Mouse (Mus musculus) forebrain, embryonic 13.5 days (tissue): Measurements from ENCODE around the gene Ptprj. TPM values are rescaled to one million over a fixed set of nuclear protein-coding genes. Genes with fewer than 3 reads are reported as not detected.

Source experiments
- ATAC-seq: fragments of 200-750 bp; cut with Nextera tagmentation; 2 replicates; pipeline ENCODE4 v1.8.0; 2017
- H3K27ac ChIP-seq: fragments of 300-500 bp; sonication (generic); 2 replicates; pipeline ENCODE4 v1.5.1; 2015; ENCODE audit warnings: inconsistent platforms, mild to moderate bottlenecking, moderate library complexity
- H3K27me3 ChIP-seq: fragments of 300-500 bp; sonication (generic); 2 replicates; pipeline ENCODE4 v1.6.1; 2015; ENCODE audit warnings: mild to moderate bottlenecking, inconsistent platforms
- H3K36me3 ChIP-seq: fragments of 300-500 bp; sonication (generic); 2 replicates; pipeline ENCODE4 v1.6.1; 2015; ENCODE audit warnings: mild to moderate bottlenecking, inconsistent platforms; ENCODE audit not compliant: poor library complexity, severe bottlenecking
- H3K4me1 ChIP-seq: fragments of 300-500 bp; sonication (generic); 2 replicates; pipeline ENCODE4 v1.6.1; 2015; ENCODE audit warnings: inconsistent platforms
- H3K4me2 ChIP-seq: fragments of 300-500 bp; sonication (generic); 2 replicates; pipeline ENCODE4 v1.6.1; 2015; ENCODE audit warnings: inconsistent platforms, mild to moderate bottlenecking, moderate library complexity
- H3K4me3 ChIP-seq: fragments of 300-500 bp; sonication (generic); 2 replicates; pipeline ENCODE4 v1.5.1; 2015; ENCODE audit warnings: mild to moderate bottlenecking, inconsistent platforms
- H3K9ac ChIP-seq: fragments of 300-500 bp; sonication (generic); 2 replicates; pipeline ENCODE4 v1.6.1; 2015; ENCODE audit warnings: mild to moderate bottlenecking, inconsistent platforms
- H3K9me3 ChIP-seq: fragments of 300-500 bp; sonication (generic); replicated peaks from 2 replicates; pipeline ENCODE4 v1.6.1; 2016; ENCODE audit warnings: inconsistent platforms
- whole genome bisulfite sequencing: fragments of 180-500 bp; shearing (Covaris S2); methylation state at CpG from one replicate; pipeline ENCODE4 v1.1.7; 2015; 5-methylcytosine and 5-hydroxymethylcytosine counted together
- polyA plus RNA-seq: library from polyadenylated mRNA; unstranded; fragments of >200 nt; fragmentation: Nextera tagmentation; extraction: Ambion mirVana; gene quantifications from 2 replicates; pipeline ENCODE4 v1.2.1, GENCODE M21; 2015

The Ptprj gene
- polyA plus RNA-seq, 1 experiment from 2014 or later = 2.1 TPM

- Histone ChIP-seq H3K9me3 (no peaks in the 10 kb centered on the region), H3K27me3 (no peaks in the 10 kb centered on the region), H3K27ac (no peak overlapping the region), H3K9ac (no peak overlapping the region), H3K4me3 (no peak overlapping the region), H3K4me2 (no peak overlapping the region), H3K36me3 (no peaks in the 10 kb centered on the region), H3K4me1 (no peaks in the 10 kb centered on the region)
- no peak for ATAC-seq
- WGBS = 91% methylated on average over 4 of the region's 4 CpGs
These were observed 26.6 kb downstream of the Ptprj start for GRCm38 (mm10) chr2:90553861-90554260.

GRCm38 (mm10) chr2:90550656-90551055 is 29.8 kb downstream of the Ptprj start:
- Histone ChIP-seq H3K4me1 (peaks cover 4% of the 10 kb centered on the region; the same call in 1 of the 2 replicates), H3K4me2 (no peak overlapping the region), H3K27me3 (no peaks in the 10 kb centered on the region), H3K4me3 (no peak overlapping the region), H3K9me3 (no peaks in the 10 kb centered on the region), H3K36me3 (no peaks in the 10 kb centered on the region), H3K27ac (no peak overlapping the region), H3K9ac (no peak overlapping the region)
- 89% methylated on average over 6 of the region's 6 CpGs for WGBS
- no peak for ATAC-seq

- no peaks in the 10 kb centered on the region for H3K9me3 ChIP-seq
- no peaks in the 10 kb centered on the region for H3K27me3 ChIP-seq
- H3K4me2 ChIP-seq = no peak overlapping the region
- no peak overlapping the region for H3K4me3 ChIP-seq
- H3K4me1 ChIP-seq = peaks cover 15% of the 10 kb centered on the region
- WGBS = 82% methylated on average over 5 of the region's 5 CpGs
- H3K27ac ChIP-seq = no peak overlapping the region
- no peak overlapping the region for H3K9ac ChIP-seq
- no peaks in the 10 kb centered on the region for H3K36me3 ChIP-seq
- ATAC-seq = no peak
These were observed 31.9 kb downstream of the Ptprj start for GRCm38 (mm10) chr2:90548541-90548940.

- Histone ChIP-seq H3K4me1 (peaks cover 15% of the 10 kb centered on the region), H3K27me3 (no peaks in the 10 kb centered on the region), H3K9me3 (no peaks in the 10 kb centered on the region), H3K27ac (no peak overlapping the region), H3K9ac (no peak overlapping the region), H3K4me3 (no peak overlapping the region), H3K4me2 (no peak overlapping the region), H3K36me3 (no peaks in the 10 kb centered on the region)
- ATAC-seq = no peak
- WGBS = 92% methylated on average over 5 of the region's 5 CpGs
These were observed 33.3 kb downstream of the Ptprj start for GRCm38 (mm10) chr2:90547144-90547609.

- Histone ChIP-seq H3K27me3 (no peaks in the 10 kb centered on the region), H3K4me1 (peaks cover 15% of the 10 kb centered on the region), H3K9ac (no peak overlapping the region), H3K9me3 (no peaks in the 10 kb centered on the region), H3K27ac (no peak overlapping the region), H3K36me3 (no peaks in the 10 kb centered on the region), H3K4me2 (no peak overlapping the region), H3K4me3 (no peak overlapping the region)
- peak; percentile 75 for ATAC-seq
- 27% methylated on average over 5 of the region's 5 CpGs for WGBS
These were observed 35.2 kb downstream of the Ptprj start for GRCm38 (mm10) chr2:90545261-90545660.

GRCm38 (mm10) chr2:90543989-90544388 is 36.5 kb downstream of the Ptprj start:
- 96% methylated on average over 3 of the region's 3 CpGs for WGBS
- no peaks in the 10 kb centered on the region for H3K27me3 ChIP-seq

GRCm38 (mm10) chr2:90543106-90543702 is 37.2 kb downstream of the Ptprj start:
- H3K9me3 ChIP-seq = no peaks in the 10 kb centered on the region
- peaks cover 15% of the 10 kb centered on the region for H3K4me1 ChIP-seq
- H3K9ac ChIP-seq = no peak overlapping the region
- H3K4me3 ChIP-seq = no peak overlapping the region
- no peak overlapping the region for H3K4me2 ChIP-seq
- H3K36me3 ChIP-seq = no peaks in the 10 kb centered on the region
- no peaks in the 10 kb centered on the region for H3K27me3 ChIP-seq
- ATAC-seq = no peak
- no peak overlapping the region for H3K27ac ChIP-seq
- WGBS = 95% methylated on average over 6 of the region's 6 CpGs

More at GRCm38 (mm10) chr2:90543989-90544388, 36.5 kb downstream of the Ptprj start:
- Histone ChIP-seq H3K4me3 (no peak overlapping the region), H3K9ac (no peak overlapping the region), H3K27ac (no peak overlapping the region), H3K4me2 (no peak overlapping the region), H3K4me1 (peaks cover 15% of the 10 kb centered on the region), H3K9me3 (no peaks in the 10 kb centered on the region), H3K36me3 (no peaks in the 10 kb centered on the region)
- no peak for ATAC-seq

- Histone ChIP-seq H3K27me3 (no peaks in the 10 kb centered on the region), H3K4me1 (peaks cover 15% of the 10 kb centered on the region), H3K36me3 (no peaks in the 10 kb centered on the region), H3K4me2 (no peak overlapping the region), H3K9me3 (no peaks in the 10 kb centered on the region), H3K9ac (no peak overlapping the region), H3K27ac (no peak overlapping the region), H3K4me3 (no peak overlapping the region)
- 93% methylated on average over 2 of the region's 2 CpGs for WGBS
- no peak for ATAC-seq
These were observed 37.8 kb downstream of the Ptprj start for GRCm38 (mm10) chr2:90542656-90543055.

GRCm38 (mm10) chr2:90539206-90539605 is 41.2 kb downstream of the Ptprj start:
- no peaks in the 10 kb centered on the region for H3K36me3 ChIP-seq
- H3K9me3 ChIP-seq = no peaks in the 10 kb centered on the region
- no peak for ATAC-seq
- no peak overlapping the region for H3K4me2 ChIP-seq
- H3K4me1 ChIP-seq = peaks cover 12% of the 10 kb centered on the region
- H3K4me3 ChIP-seq = no peak overlapping the region
- H3K27ac ChIP-seq = no peak overlapping the region
- no peaks in the 10 kb centered on the region for H3K27me3 ChIP-seq
- H3K9ac ChIP-seq = no peak overlapping the region
- WGBS = 83% methylated on average over 4 of the region's 4 CpGs

GRCm38 (mm10) chr2:90537244-90537643 is 43.2 kb downstream of the Ptprj start:
- H3K27ac ChIP-seq = no peak overlapping the region
- H3K4me2 ChIP-seq = no peak overlapping the region
- ATAC-seq = no peak
- H3K4me3 ChIP-seq = no peak overlapping the region
- no peaks in the 10 kb centered on the region for H3K36me3 ChIP-seq
- WGBS = 70% methylated on average over 4 of the region's 4 CpGs
- no peaks in the 10 kb centered on the region for H3K9me3 ChIP-seq
- peaks cover 12% of the 10 kb centered on the region for H3K4me1 ChIP-seq
- no peak overlapping the region for H3K9ac ChIP-seq
- H3K27me3 ChIP-seq = no peaks in the 10 kb centered on the region

GRCm38 (mm10) chr2:90536555-90536954 is 43.9 kb downstream of the Ptprj start:
- Histone ChIP-seq H3K9ac (no peak overlapping the region), H3K27ac (no peak overlapping the region), H3K9me3 (no peaks in the 10 kb centered on the region), H3K36me3 (no peaks in the 10 kb centered on the region), H3K4me1 (peaks cover 12% of the 10 kb centered on the region), H3K4me2 (no peak overlapping the region), H3K4me3 (no peak overlapping the region), H3K27me3 (no peaks in the 10 kb centered on the region)
- peak; percentile 23; the same call in 1 of the 2 replicates for ATAC-seq
- 38% methylated on average over 9 of the region's 9 CpGs for WGBS

GRCm38 (mm10) chr2:90534751-90535150 is 45.7 kb downstream of the Ptprj start:
- 92% methylated on average over 6 of the region's 6 CpGs for WGBS
- no peak overlapping the region for H3K27ac ChIP-seq
- no peaks in the 10 kb centered on the region for H3K27me3 ChIP-seq
- H3K4me1 ChIP-seq = peaks cover 12% of the 10 kb centered on the region
- no peaks in the 10 kb centered on the region for H3K9me3 ChIP-seq
- ATAC-seq = no peak
- H3K36me3 ChIP-seq = no peaks in the 10 kb centered on the region
- no peak overlapping the region for H3K9ac ChIP-seq
- no peak overlapping the region for H3K4me3 ChIP-seq
- no peak overlapping the region for H3K4me2 ChIP-seq

- WGBS = 97% methylated on average over 7 of the region's 7 CpGs
- ATAC-seq = no peak
- Histone ChIP-seq H3K4me2 (no peak overlapping the region), H3K36me3 (no peaks in the 10 kb centered on the region), H3K27ac (no peak overlapping the region), H3K9me3 (no peaks in the 10 kb centered on the region), H3K9ac (no peak overlapping the region), H3K4me1 (peaks cover 12% of the 10 kb centered on the region), H3K27me3 (no peaks in the 10 kb centered on the region), H3K4me3 (no peak overlapping the region)
These were observed 46.5 kb downstream of the Ptprj start for GRCm38 (mm10) chr2:90533944-90534343.
